Mouse (Mus musculus) adrenal gland, adult 2 months (tissue): ENCODE measurements around the gene Ube2r2. TPM values are rescaled to one million over a fixed set of nuclear protein-coding genes. Genes with fewer than 3 reads are reported as not detected.

Source experiments
- DNase-seq: peaks from one replicate; pipeline ENCODE4 v3.0.0; 2021
- polyA plus RNA-seq: library from polyadenylated mRNA; depleted of rRNA; stranded (reverse); fragments of >200 nt; gene quantifications from 2 replicates; pipeline ENCODE4 v1.2.3, GENCODE M21; 2012
- total RNA-seq, 2 experiments: library from RNA; stranded (reverse); gene quantifications; 2 replicates each; pipeline ENCODE4 v1.2.3; 2021

Ube2r2 gene
- total and polyA plus RNA-seq, 3 experiments, result 32.7 to 105 (median 94.6) TPM

DNA sequence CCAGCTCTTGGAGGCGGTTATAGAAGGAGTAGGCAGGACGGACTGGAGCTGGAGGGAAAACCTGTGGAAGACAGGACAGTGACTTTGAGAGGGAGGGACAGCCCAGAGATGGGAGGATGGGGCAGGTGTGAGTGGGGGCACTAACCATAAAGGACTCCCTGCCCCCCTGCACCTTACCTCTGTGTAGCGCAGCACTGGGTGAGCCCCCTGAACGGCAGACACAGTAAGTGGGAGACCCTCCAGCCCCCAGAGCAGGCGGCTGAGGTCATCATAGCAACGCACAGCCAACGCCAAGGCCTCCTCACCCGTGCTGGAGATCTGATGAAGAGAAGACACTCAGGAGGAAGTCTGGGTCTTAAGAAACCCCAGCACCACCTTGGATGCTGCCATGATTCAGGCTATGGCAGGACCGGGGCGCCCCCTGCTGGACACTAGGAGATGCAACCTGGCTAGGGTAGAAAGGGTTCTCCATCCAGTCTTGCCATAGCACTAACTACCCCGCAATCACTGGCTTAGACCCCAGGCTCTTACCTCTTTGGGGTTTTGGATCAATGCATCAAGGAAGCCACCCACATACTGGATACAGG, 16.7 kb upstream of the Ube2r2 start:
- peak; percentile 52 for DNase-seq

DNA sequence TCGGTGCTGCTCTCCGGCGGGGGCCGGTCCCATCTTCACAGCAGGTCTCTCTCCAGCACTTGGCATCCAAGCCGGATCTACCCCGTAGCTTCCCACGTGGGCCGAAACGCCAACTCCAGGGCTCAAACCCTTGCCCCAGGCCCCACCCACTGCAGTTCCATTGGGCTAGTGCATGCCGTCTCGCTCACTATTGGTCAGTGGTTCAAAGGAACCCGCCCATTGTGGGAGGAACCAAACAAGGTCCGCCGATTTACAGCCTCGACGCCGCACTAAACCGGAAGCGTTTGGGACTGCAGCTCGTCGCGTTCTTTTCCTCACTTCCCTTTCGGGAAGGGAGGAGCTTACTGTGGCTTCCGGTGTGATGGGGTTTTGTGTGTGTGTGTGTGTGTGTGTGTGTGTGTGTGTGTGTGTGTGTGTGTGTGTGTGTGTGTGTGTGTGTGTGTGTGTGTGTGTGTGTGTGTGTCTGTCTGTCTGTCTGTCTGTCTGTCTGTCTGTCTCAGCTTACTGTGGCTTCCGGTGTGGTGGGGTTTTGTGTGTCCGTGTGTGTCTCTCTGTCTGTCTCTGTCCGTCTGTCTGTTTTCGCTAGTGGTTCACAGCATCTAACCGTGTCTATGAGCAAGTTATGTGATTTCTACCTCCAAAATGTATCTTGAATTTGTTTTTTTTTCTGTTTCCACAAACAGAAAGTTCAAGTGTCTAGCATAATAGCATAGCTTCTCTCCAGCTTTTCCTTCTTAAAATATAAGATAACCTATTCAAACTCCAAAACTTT, 11.2 kb upstream of the Ube2r2 start, which contains the start of gene Nol6:
Gene Nol6, minus strand, starts transcription at position 276 of the 772 bp plus-strand sequence.
- DNase-seq, result peak; percentile 99

DNA sequence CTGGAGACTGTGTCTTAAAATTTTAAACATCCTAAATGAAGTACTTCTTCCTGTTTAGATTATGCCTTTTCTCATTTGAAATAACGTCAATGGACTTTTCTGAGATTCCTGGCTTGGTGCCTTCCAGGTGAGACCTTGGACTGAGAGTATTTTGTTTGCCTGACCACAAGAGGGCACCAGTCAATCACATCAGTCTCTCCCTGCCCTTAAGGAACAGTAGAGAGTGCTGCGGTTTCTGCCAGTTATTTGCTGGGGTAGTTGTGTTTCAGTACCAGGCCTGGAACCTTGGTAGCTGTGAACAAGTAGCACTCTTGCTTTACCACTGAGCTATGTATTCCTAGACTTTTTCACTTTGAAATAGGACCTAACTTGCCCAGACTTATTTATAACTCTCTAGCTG, 6.1 kb upstream of the Ube2r2 start:
- DNase-seq, result peak; percentile 67

DNA sequence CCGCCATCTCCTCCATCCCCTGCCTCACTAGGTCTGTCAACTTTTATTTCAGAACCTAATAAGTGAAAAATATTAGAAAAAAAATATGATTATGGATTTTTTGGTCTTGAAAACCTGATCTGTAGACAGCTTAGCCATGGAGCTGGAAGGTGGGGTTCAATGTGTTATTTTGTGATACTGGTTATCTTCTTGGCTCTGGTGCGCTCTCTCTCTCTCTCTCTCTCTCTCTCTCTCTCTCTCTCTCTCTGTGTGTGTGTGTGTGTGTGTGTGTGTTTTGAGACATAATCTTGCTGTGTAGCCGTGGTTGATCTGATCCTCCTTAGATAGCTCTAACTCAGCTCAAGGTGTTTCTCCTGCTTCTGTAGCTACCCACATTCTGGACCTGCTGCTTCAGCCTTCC, 5.7 kb upstream of the Ube2r2 start:
- no peak for DNase-seq

DNA sequence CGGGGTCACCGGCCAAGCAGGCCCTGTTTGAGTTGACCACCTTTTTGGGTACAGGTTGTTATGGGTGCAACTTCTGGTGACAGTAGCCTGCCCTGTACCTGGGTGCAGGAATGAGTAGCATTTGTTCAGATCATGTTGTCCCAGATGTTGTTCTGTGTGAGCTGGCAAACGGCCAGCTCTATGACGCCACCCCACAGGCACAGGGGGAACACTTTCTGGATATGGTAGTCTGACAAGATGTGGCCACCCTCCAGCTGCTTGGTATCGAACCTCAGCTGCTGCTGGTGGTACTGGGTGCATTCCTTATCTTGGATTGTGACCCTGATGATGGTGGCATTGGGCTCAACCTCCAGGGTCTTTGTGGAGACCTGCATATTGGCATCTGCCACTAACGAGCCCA, 3.1 kb upstream of the Ube2r2 start:
- no peak for DNase-seq

DNA sequence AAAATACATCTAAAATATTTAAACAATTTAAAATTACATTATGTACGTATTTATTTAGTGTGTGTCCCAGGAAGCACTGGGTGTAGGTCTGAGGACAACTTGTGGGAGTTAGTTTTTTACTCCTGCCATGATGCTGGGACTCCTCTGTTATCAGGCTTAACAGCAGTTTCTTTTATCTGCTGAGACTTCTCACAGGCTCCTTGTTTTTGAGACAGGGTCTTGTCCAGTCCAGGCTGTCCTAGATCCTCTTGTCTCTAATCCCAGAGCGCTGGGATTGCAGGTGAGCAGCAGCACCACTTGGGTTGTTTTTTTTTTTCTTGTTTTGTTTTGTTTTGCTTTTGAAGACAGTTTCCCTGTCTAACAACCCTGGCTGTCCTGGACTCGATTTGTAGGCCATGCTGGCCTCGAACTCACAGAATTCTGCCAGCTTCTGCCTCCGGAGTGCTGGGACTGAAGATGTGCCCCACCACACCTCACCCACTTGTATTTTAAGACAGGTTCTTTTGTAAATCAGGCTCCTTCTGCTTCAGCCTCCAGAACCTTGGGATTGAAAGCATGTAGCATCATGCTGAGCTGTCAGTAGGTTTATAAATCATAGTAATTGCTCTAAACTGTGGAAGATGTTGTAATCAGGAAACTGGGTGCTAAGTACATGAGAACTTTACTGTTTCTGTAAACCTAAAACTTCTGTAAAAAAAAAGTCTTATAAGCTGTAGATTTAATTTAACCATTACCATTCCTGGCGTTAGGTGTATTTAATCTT, 1.8 kb upstream of the Ube2r2 start:
- no peak for DNase-seq

DNA sequence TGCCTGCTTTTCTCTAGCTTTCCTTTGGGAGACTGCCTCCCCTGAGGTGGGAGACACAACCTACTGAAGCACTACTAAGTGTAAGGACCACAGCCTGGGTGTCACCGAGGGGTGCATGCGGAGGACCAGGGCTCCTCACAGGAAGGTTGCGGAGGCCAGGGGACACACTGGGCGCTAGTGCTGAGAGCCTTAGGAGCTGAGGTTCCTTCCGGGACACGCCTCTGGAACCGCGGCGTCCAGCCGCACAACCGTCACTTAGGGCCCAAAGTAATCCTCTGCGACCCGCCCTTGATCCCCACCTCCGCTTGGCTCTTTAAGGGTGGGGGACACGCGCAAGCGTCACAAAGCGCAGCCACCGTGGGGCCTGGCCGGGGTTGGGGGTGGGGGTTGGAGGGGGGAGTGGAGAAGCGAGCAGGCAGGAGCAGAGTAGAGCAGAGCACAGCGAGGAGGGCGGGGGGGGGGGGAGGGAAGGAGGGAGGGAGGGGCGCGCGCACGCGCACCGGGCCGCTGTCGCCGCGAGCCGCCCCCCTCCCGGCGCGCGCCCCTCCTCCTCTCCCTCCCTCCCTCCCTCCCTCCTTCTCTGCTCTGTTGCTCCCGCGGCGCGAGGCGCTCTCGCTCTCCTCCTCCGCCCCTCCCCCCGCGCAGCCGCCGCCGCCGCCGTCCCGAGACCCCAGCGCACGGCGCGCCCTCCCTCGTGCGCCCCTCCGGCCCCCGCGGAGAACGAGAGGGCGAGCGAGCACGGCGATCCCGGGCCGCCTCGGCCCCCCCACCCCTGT, 420 bp upstream of the Ube2r2 start:
- DNase-seq, result peak; percentile 89

DNA sequence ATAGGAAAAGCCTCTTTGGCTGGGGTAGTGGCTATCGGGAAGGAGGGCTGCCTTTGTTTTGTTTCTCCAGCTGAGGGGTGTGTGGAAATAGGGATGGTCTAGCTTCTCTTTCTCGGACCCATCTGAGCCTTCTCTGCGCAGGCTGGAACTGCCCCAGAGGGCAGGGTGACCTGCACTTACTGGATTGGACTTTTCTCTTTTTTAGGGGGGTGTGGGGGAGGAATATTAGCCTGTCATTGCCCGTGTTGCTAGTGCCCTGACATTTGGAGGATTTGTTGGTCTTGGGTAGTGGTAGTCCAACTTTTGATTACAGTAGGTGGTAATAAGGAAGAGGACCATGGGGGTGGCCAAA, 887 bp downstream of the Ube2r2 start:
- DNase-seq, result peak; percentile 74

DNA sequence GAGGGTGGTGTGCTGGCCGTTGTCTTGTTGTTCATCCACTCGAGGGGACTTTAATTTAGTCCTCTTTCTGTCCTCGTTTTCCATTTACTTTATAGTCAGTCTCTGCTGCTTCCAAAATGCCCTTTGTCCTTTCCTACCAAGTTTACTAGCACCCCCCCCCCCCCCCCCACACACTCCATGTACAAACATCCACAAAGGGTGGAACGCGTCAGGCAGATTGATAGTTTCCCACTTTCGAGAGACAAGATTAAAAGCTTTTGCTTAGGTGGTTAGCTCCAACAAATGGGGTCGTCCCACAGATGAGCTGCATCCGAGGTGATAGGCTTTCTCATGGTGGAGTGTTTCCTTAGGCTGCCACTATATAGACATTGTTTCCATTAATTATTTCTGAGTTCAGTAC, 1.3 kb downstream of the Ube2r2 start:
- DNase-seq, result peak; percentile 16

DNA sequence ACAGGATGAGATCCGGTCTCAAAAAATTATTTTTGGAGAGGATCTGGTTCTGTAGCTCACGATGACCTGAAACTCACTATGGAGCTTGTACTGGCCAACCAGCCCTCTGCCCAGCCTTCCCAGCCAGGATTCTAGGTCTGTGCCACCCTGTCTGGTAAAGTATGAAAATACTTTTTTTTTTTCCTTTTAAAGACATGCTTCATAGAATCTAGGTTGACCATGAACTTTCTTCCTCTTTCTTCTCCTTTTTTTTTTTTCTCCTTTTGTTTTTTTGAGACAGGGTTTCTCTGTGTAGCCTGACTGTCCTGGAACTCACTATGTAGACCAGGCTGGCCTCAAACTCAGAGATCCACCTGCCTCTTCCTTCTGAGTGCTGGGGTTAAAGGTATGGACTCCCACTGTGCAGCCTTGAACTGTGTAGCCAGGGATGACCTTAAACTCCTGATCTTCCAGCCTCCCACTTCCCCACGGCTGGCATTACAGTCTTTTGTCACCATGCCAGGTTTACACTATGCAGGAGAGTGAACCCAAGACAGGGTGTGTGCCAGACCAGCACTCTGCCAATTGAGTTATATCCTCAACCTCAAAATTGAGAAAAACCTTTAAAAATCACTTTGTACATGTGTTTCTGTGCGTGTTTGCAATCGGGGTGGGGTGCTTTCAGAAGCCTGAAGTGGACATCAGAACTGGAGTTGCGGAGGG, 4.8 kb downstream of the Ube2r2 start:
- DNase-seq, result peak; percentile 44

DNA sequence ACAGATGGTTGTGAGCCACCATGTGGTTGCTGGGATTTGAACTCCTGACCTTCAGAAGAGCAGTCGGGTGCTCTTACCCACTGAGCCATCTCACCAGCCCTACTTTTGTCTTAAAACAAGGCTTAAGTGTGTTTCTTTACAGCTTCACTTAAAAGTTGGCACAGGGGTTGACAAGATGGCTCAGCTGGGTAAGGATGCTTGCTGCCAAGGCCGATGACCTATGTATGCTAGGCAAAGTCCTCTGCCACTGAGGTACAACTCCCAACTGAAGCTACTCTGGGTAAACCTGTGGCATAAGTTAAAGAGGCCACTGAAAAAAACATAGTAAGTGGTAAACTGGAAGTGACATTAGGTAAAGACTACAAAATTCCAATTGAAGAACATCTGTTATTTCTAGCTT, 7.1 kb downstream of the Ube2r2 start:
- no peak for DNase-seq

DNA sequence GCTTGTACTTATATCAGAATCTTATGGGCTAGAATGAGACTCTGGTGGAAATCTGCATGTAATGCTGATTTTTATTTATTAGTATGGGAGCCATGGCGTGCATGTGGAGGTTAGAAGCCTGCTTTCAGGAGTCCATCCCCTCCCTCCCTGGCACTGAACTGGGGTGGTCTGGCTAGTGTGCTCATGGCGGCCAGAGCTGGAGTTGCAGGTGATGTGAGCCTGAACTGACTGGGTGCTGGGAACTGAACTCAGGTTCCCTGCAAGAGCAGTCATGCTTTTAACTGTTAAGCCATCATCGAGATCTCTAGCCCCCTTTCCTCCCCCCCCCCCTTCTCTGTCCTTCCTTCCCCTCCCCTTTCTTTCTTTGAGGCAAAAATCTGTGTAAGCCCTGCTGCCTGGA, 14.3 kb downstream of the Ube2r2 start:
- no peak for DNase-seq

DNA sequence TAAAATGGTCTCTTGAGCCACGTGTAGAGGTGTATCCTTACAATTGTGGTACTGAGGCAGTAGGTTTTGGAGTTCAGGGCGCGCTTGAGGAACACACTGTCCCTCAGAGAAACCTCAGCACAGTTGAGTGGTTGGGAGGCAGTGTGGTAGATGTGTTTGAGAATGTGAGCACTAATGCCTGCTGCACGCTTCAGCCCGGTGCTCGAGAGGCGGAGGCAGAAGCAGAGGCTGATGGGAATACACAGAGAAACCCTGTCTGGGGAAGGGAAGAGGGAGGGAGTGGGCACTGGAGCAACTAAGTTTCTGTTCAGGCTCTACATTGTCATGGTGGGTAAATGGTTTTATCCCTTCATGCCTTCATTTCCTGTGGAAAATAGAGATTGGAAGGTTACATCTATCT, 15.6 kb downstream of the Ube2r2 start:
- no peak for DNase-seq

DNA sequence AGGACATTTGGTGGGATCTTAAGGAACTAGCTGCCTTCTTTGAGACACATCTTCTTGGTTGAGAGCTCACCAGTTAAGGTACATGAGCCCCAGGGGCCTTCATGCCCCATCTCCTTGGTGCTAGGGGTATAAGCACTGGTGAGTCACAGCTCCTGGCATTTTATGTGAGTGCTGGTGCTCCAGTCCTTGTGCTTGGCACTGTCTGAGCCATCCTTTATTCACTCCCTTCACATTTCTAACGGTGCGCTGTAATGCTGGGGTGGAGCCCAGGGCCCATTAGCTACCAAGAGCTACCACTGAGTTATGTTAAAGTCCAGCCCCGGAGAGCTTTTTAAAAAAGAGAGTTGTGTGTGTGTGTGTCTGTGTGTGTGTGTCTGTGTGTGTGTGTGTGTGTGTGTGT, 17.6 kb downstream of the Ube2r2 start:
- peak; percentile 77 for DNase-seq

DNA sequence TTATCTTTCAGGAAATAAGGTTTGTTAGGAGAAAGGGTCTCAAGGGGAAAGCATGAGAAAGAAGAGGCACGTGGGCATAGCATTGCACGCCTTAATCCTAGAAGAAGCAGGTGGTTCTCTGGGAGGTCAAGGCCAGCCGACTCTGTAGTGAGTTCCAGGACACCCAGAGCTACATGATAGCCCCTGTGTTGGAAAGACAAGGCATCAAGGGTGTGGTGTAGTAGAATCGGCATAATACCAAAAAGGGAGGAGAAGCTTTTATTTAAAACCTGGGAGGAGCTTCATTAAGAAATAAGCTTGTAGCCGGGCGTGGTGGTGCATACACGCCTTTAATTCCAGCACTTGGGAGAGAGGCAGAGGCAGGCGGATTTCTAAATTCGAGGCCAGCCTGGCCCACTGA, 21.4 kb downstream of the Ube2r2 start:
- DNase-seq, result no peak

DNA sequence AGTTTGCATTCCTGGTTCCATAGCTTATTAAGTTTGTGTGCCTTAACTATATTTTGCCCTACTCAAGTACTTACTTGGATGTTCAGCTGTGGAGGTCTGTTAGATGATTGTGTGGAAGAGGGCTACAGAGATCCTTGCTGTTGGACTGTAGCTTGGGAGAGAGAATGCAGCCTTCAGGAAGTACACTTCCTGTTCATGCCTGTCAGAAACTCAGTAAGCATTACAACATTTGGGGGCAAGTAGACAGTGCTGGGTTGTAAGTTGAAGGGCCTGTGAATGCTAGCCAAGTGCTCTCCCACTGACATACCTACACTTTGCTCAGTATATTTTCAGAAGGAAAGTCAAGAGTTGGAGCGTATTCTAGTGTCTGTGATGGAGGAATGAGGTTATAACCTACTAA, 22.7 kb downstream of the Ube2r2 start:
- DNase-seq, result no peak

DNA sequence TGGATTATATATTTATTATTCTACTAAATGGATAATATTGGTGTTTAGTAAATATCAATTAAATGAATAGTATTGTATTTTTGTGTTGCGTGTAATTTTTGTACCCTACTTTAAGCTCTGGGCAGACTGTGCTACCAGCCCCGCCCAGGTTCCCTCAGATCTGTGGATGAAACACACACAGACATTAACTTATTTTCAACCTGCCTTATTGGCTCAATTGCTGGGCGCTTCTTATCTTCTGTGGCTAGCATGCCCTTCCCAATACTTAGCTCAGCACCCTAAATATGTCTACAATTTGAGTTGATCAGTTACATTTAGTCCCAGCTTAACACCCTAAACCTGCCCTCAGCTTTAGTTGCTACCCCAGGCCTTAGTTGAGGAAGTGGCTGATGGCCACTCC, 25.7 kb downstream of the Ube2r2 start:
- no peak for DNase-seq

DNA sequence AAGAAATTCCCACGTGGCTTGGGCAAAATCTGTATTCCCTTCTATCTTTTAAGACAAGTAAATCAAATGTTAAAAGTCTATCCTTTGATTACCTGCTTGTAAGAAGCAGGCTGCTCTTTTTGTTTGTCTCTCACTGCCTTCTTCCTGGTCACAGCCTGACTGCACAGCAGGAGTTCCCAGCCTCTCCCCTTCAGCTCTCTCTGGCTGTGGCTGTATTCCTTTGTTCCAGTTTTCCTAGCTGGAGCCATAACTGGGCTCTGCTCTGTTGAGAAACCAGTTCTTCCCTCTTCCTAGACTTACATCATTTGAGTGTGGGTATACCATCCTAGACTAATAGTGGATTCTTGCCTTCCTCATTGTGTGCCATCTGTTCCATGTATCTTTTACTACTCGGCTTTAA, 29.4 kb downstream of the Ube2r2 start:
- no peak for DNase-seq

DNA sequence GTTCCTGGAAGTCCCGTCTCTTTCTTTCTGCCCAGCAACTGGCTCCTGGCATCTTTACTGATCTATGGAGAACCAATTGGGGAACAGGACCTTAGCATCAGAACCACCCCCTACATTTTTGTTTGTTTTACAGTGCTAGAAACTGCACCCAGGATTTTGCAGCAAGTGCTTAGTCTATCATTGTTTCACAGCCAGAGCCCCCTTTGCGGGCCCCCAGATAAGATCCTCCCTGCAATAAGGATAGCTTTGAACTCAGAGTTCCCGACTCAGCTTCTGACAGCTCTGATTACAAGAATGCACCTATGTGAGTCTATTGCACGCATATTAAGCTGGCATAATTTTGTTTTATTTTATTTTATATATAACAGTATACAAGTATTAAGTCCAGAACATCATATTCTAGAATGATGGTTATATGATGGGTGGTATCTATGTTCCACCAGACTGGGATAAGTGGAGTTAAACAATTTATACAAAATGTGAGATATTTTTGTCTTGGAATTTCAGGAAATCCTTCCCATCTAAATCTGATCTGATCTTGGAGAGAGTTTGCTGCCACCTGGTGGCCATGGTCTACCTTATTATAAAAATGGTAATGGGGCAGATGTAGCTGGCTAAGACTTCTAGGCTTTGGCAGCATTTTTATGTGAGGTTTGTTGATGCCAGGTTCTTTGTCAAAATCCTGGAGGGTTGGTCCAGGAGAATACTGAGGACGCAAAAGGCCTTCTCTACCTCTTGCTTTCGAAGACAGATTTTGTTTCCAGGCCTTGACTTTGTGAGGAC, 30.3 kb downstream of the Ube2r2 start:
- DNase-seq, result peak; percentile 62

DNA sequence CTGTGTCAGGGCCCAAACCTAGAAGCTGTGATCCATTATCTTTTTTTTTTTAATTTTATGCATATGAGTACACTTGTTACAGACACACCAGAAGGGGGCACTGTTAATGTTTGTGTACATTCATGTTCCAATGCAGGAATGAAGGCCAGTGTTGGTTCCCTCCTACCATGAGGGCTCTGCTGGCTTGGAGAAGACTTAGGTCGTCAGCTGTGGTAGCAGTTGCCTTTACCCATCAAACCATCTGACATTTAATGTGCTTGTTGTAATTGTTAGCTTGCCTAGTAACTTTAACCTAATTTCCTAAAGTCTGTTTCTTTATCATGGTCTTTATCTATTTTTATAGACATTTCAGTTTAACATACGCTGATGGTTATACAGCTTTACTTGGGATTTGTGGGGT, 35.4 kb downstream of the Ube2r2 start:
- DNase-seq, result no peak

DNA sequence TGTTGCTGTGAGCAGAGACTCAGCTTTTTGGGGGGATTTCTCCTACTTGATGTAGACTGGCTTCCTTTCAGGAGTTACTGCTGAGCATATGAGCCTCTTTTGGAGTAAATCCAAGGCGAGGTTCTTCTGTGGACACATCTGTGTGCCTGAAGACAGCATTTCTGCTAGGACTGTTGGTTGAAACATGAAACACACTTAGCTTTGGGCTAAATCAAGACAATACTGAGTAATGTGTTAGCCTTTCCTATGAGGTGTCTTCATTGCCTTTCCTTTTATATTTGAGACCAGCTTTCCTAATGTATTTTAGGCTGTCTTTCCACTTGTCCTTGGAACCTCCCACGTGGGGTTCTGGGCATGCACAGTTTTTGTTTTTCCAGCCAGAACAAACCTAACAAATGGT, 39.1 kb downstream of the Ube2r2 start:
- DNase-seq, result no peak
